Mouse (Mus musculus): ENCODE data around the gene Hsf2. TPM values are rescaled to one million over a fixed set of nuclear protein-coding genes. Genes with fewer than 3 reads are reported as not detected.
"Not testable (repeated sequence)": the region's sequence is repeated elsewhere in the genome, so short reads cannot be mapped to it uniquely, and the experiment has no call there.

Gene Hsf2
- total RNA-seq, 1 experiment from 2014 or later, result 19.1 TPM

GRCm38 (mm10) chr10:57531616-57532217 is 45.5 kb downstream of the Hsf2 start:
- no peak for ATAC-seq (replicated peaks; ENCODE audit: low read depth, poor library complexity, severe bottlenecking)

GRCm38 (mm10) chr10:57532218-57533101 is 46.3 kb downstream of the Hsf2 start, which contains the start of gene Serinc1:
Gene Serinc1, minus strand, starts transcription at chr10:57532530.
- ATAC-seq (replicated peaks; ENCODE audit: low read depth, poor library complexity, severe bottlenecking), result peak; percentile 99

- not testable (repeated sequence) for ATAC-seq (replicated peaks; ENCODE audit: low read depth, poor library complexity, severe bottlenecking)
Observed at GRCm38 (mm10) chr10:57543890-57544289, 57.7 kb downstream of the Hsf2 start.

- ATAC-seq (replicated peaks; ENCODE audit: low read depth, poor library complexity, severe bottlenecking), result no peak
Observed at GRCm38 (mm10) chr10:57549631-57550030, 63.4 kb downstream of the Hsf2 start.

- ATAC-seq (replicated peaks; ENCODE audit: low read depth, poor library complexity, severe bottlenecking), result no peak
Observed at GRCm38 (mm10) chr10:57553719-57554118, 67.5 kb downstream of the Hsf2 start.

- no peak for ATAC-seq (replicated peaks; ENCODE audit: low read depth, poor library complexity, severe bottlenecking)
Observed at GRCm38 (mm10) chr10:57557597-57557996, 71.4 kb downstream of the Hsf2 start.

Other genes starting within 250 kb of the Hsf2 start
- gene Serinc1, start 46.1 kb downstream of the Hsf2 start, total RNA-seq (2017), result 59.5 and 83.8 TPM in 2 replicates
- gene Pkib, start 145.6 kb downstream of the Hsf2 start, total RNA-seq (2017), result 5.9 and 11.9 TPM in 2 replicates

Data from common myeloid progenitor, adult 5-6 weeks (primary cell).